Mouse (Mus musculus) embryonic fibroblast, embryonic 13.5 days (primary cell): Measurements from ENCODE around the gene Mylpf. TPM values are rescaled to one million over a fixed set of nuclear protein-coding genes. Genes with fewer than 3 reads are reported as not detected.
"Not testable (repeated sequence)": the region's sequence is repeated elsewhere in the genome, so short reads cannot be mapped to it uniquely, and the experiment has no call there.

Source experiments
- H3K27ac ChIP-seq: 2 replicates; pipeline ENCODE4 v1.5.1; 2012; ENCODE audit warnings: low read length, control low read depth, inconsistent platforms; ENCODE audit not compliant: insufficient read depth
- H3K4me1 ChIP-seq: 2 replicates; pipeline ENCODE4 v1.6.1; 2011; ENCODE audit warnings: low read length; ENCODE audit not compliant: control insufficient read depth, insufficient read depth
- H3K4me3 ChIP-seq: 2 replicates; pipeline ENCODE4 v1.5.1; 2011; ENCODE audit warnings: mild to moderate bottlenecking, control low read depth, low read length; ENCODE audit not compliant: insufficient read depth
- CTCF ChIP-seq: IDR thresholded peaks from 2 replicates; pipeline ENCODE4 v1.5.1; 2011; ENCODE audit warnings: mild to moderate bottlenecking, control low read depth, low read length, moderate library complexity, borderline replicate concordance; ENCODE audit not compliant: insufficient read depth
- POLR2A ChIP-seq: IDR thresholded peaks from 2 replicates; pipeline ENCODE4 v1.6.1; 2011; ENCODE audit warnings: low read depth, mild to moderate bottlenecking, control low read depth, low read length, moderate library complexity
- polyA plus RNA-seq: library from polyadenylated mRNA; stranded (reverse); fragments of >200 nt; gene quantifications from 2 replicates; pipeline ENCODE4 v1.2.4, GENCODE M21; 2011; ENCODE audit warnings: low read depth; ENCODE audit not compliant: missing spikeins, insufficient read length

The Mylpf gene
- polyA plus RNA-seq, 1 experiment: 1.4 TPM

DNA sequence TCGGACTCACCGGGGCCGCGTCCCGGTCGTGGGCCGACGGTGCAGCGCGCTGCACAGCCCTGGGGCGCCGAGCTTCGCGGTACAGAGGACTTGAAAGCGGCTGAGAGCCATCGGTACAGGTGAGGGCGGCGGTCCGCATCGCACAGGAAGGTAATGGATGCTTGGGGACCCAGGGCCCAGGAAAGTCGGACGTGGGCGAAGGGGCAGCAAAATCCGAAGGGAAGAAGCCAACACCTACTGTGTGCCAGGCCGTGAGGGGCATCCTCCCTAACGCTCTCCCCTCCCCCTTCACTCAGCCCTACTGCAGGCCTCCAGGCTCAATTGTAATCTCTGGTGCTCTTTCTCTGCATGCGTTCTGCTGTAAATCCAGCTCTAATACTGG, 24.7 kb downstream of the Mylpf start:
- TF ChIP-seq POLR2A (no peak), CTCF (no peak)
- Histone ChIP-seq H3K4me3 (peak overlapping the region; percentile 89), H3K4me1 (peaks cover 2% of the 10 kb centered on the region; the same call in 1 of the 2 replicates), H3K27ac (peak overlapping the region; percentile 62)

DNA sequence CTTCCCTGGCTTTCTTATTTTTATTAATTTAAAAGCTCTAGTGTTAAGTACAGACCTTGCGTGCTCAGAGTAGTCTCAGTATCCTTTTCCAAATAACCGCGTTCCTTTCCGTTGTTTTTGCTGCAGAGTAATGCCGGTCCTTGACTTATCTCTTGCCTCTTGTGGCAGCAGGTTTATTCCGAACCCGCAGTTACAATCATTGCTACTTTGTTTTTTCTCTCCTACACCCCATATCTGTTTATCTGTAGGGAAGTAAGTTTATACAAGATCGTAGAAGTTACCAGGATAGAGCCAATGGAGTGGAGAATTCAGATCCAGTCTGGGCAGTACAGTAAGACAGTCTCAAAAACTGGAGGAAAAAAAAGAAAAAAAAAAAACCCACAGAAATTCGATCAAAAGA, 25.1 kb downstream of the Mylpf start:
- peak overlapping the region; percentile 62 for H3K27ac ChIP-seq
- TF ChIP-seq POLR2A (no peak), CTCF (no peak)
- peak overlapping the region; percentile 89 for H3K4me3 ChIP-seq
- H3K4me1 ChIP-seq: peaks cover 2% of the 10 kb centered on the region; the same call in 1 of the 2 replicates

DNA sequence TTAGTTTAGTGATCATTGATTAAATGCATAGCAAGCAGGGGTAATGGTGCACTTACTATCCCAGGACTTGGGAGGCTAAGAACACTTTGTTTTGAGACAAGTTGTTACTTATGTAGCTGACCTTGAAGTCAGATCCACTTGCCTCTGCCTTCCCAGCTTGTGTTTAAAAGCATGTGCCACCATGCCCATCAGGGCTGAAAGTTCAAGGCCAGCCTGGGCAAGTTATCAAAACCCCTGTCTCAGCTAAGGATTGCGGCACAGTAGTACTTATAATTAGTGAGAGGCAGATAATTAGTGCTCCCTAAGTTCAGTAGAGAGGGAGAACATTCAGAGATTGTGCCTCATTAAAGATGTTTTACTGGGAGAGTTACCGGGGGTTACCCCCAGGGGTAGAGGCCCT, 26.1 kb downstream of the Mylpf start:
- Histone ChIP-seq H3K27ac (no peak overlapping the region), H3K4me1 (peaks cover 2% of the 10 kb centered on the region; the same call in 1 of the 2 replicates), H3K4me3 (no peak overlapping the region)
- TF ChIP-seq CTCF: no peak
- no peak for TF ChIP-seq POLR2A

DNA sequence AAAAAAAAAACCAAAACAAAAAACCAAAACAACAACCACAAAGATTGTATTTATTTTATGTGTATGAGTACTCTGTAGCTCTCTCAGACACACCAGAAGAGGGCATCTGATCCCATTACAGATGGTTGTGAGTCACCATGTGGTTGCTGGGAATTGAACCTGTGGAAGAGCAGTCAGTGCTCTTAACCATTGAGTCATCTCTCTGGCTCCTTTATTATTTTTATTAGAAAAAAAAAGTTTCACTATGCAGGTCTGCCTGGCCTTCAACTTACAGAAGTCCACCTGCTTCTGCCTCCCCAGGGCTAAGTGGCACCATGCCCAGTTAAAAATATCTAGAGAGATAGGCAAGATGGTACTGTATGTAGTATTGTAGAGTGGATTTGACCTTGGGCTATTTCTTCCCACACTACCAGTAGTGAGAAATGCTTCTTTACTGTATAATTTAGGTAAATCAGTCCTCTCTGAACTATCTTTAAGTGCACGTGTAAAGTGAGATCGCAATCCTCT, 34.7 kb downstream of the Mylpf start:
- Histone ChIP-seq H3K4me3 (peak overlapping the region; percentile 38; the same call in 1 of the 2 replicates), H3K4me1 (peaks cover 8% of the 10 kb centered on the region), H3K27ac (peak overlapping the region; percentile 93)
- no peak for TF ChIP-seq CTCF
- TF ChIP-seq POLR2A: no peak

DNA sequence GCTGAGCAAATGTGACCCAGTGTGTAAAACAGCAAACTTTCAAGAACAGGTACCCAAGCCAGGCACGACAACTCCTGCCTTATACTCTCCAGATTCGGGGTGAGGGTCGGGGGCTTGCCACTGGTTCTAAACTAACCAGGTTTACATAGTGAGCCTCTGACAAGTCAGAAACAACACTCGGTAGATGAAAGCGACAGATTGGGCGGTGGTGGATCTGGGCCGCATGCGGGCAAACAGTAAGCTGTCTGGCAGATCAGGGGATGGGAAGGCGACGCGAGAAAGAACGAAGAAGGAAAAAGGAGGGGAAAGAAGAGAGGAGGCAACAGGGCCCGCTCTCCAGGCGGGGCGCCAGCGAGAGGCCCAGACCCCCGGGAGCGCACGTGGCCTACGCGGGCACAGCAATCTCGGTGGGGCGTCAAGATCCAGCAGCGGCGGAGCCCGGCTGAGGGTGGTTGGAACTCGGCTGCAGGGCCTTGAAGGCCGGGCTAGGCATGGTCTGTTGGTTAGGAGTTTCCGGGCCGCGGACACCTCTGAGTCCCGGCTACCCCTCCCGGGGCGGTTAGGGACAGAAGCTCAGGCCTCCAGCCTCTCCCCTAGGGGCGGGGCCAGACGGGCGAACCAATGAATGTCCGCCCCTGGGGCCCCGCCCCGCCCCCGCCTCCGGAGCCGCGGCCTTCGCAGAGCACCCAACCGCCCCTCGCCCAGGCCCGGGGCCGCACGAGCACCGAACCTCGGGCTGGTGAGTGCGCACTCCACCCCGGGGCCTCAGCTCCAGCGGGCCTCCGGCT, 35.4 kb downstream of the Mylpf start, which contains the start of gene Zfp771:
Gene Zfp771 (plus strand): TSS at position 405 of the 788 bp plus-strand sequence.
- TF ChIP-seq POLR2A: peak; percentile 85
- TF ChIP-seq CTCF: no peak
- H3K27ac ChIP-seq: peak within 1 kb of the TSS; percentile 93
- H3K4me3 ChIP-seq: peak within 1 kb of the TSS; percentile 90
- H3K4me1 ChIP-seq: peaks cover 8% of the 10 kb centered on the region

DNA sequence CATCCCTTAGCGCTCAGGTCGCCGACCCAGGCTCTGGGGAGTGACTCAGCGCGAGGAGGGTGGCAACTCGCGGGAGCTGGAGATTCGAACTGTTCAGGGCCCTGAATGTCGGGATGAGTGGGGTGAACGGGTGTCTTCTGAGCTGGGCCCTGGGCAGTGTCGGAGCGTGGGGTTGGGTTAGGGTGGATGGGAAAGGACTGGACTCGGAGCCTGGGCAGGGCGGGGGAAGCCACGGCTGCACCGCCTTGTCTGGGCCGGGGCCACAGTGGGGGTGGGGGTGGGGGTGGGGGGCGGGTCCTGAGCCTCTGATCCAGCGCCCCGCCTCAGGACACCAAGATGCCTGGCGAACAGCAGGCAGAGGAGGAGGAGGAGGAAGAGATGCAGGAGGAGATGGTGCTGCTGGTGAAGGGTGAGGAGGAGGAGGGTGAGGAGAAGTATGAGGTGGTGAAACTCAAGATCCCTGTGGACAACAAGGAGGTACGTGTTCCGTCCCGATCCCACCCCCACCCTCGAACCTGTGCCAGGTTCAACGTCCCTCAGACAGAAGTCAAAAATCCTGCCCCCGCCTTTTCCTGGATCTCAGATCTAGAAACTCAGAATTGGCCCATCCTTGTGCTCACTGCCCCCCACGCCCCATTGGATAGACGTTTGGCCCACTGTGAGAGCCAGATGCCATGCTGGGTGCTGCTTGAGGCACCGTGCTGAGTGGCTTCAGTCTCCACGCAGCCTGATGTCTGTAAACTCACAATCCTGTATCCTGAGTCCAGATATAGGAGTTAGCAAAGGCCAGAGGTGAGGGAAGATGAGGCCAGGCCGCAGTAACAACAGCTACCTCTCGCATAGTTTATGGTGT, 36.2 kb downstream of the Mylpf start:
- peaks cover 8% of the 10 kb centered on the region for H3K4me1 ChIP-seq
- TF ChIP-seq POLR2A: peak; percentile 72; the same call in 1 of the 2 replicates
- no peak for TF ChIP-seq CTCF
- peak overlapping the region; percentile 90 for H3K4me3 ChIP-seq
- H3K27ac ChIP-seq: peak overlapping the region; percentile 91

DNA sequence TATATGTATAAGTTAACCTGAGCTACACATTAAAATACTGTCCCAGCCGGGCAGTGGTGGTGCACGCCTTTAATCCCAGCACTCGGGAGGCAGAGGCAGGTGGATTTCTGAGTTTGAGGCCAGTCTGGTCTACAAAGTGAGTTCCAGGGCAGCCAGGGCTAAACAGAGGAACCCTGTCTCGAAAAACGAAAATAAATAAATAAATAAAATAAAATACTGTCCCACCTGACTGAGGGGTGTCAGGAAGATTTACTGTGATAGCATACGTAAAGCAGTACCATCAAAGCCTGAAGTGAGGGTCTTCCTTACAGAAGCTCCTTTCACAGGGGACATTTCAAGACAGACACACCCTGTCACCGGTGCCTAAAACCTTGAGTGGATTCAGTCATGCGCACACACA, 41.8 kb downstream of the Mylpf start:
- not testable (repeated sequence) for H3K4me1 ChIP-seq, H3K4me3 ChIP-seq, H3K27ac ChIP-seq

DNA sequence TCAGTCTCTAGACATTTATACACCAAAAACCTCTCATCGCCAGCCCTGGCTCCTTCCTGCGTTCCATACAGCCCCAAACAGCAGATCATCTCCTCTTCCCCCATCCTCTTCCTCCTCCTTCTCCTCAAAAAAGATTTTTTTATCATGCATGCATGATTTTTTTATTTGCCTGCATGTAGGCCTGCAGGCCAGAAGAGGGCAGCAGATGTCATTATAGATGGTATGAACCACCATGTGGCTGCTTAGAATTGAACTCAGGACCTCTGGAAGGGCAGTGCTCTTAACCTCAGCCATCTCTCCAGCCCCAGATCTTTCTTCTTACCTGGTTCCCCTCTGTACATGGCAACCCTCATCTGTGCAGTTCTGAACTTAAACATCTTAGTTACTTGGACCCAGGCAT, 43.7 kb downstream of the Mylpf start:
- no peaks in the 10 kb centered on the region for H3K4me1 ChIP-seq
- TF ChIP-seq CTCF: no peak
- TF ChIP-seq POLR2A: no peak
- H3K4me3 ChIP-seq: no peak overlapping the region
- no peak overlapping the region for H3K27ac ChIP-seq

DNA sequence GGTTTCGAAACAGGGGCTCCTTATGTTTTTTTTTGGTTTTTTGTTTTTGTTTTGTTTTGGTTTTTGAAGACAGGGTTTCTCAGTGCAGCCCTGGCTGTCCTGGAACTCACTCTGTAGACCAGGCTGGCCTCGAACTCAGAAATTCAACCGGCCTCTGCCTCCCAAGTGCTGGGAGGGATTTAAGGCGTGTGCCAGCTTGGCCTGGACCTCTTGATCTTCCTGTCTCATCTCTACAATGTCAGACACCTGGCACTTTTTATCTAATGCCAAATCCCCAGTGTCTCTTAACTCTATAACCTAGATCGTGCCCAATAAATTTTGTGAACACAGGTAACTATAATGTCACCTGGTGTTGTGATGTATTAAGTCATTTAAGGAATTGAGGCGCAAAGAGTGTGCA, 44.7 kb downstream of the Mylpf start:
- no peak overlapping the region for H3K27ac ChIP-seq

More for the DNA sequence above, 44.7 kb downstream of the Mylpf start:
- Histone ChIP-seq H3K4me1 (no peaks in the 10 kb centered on the region), H3K4me3 (no peak overlapping the region)
- TF ChIP-seq POLR2A (no peak), CTCF (no peak)
